Mouse (Mus musculus): ENCODE results near the gene Susd1. TPM values are rescaled to one million over a fixed set of nuclear protein-coding genes. Genes with fewer than 3 reads are reported as not detected.

The Susd1 gene
- polyA plus RNA-seq, 2 experiments, result 5.8 to 18.1 TPM

DNA sequence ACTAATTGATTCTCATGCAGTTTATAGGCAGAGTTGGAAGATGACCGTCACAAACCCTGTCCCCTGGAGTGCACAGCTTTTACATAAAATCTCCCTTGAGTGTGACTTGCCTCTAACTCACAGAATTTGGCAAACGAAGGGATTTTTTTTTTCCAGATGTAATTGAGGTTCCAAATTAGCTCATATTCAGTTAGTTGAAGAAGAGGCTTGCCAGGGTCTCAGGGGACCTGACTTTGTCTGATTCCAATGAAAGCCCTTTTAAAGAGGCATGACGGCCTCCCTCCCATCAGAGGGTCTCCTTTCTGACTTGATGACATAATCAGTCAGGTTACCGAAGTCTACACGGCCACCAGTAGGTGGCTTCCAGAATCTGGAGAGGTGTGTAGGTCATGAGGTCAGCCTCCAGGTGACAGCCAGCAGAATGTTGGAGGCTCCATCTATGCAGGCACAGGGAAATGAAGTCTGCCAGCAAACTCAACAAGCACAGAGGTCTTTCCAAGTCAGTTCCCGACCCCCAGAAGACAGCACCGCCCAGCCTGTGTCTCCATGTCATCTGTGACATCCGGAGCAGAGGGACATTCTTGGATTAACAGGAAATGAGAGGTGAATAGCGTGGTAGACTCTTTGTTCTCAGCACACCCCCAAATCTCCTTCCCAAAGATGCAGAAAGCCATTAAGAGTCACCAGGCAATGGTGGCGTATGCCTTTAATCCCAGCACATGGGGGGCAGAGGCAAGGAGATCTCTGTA lies 130.4 kb downstream of the Susd1 start:
- no peaks in the 10 kb centered on the region for H3K9me3 ChIP-seq (ENCODE audit: control insufficient read depth, low read length)
- WGBS (ENCODE audit: insufficient replicate concordance), result 75% methylated on average over 10 of the region's 10 CpGs
- no peak overlapping the region for H3K9ac ChIP-seq (replicated peaks)
- TF ChIP-seq EP300 (IDR thresholded peaks at IDR 0.05; ENCODE audit: low read depth) (no peak), CTCF (IDR thresholded peaks at IDR 0.05; ENCODE audit: low read depth) (no peak)
- H3K4me2 ChIP-seq (ENCODE audit: low read depth), result no peak overlapping the region
- no peak overlapping the region for H3K27ac ChIP-seq
- no peaks in the 10 kb centered on the region for H3K27me3 ChIP-seq (ENCODE audit: control insufficient read depth, insufficient read depth, low read length)
- DNase-seq (ENCODE audit: low read depth in 3 of 3, low spot score in 3 of 3), result no peak
- no peaks in the 10 kb centered on the region for H3K4me1 ChIP-seq (replicated peaks; ENCODE audit: control insufficient read depth in 2 of 2, insufficient read depth in 2 of 2, low read length in 1 of 2)
- H3K4me3 ChIP-seq (ENCODE audit: insufficient read depth in 1 of 2, low read depth in 2 of 2, low read length in 2 of 2), result no peak overlapping the region
- H3K36me3 ChIP-seq (replicated peaks; ENCODE audit: control insufficient read depth, insufficient read depth, low read depth), result no peaks in the 10 kb centered on the region
- ATAC-seq (ENCODE audit: insufficient read depth), result no peak

DNA sequence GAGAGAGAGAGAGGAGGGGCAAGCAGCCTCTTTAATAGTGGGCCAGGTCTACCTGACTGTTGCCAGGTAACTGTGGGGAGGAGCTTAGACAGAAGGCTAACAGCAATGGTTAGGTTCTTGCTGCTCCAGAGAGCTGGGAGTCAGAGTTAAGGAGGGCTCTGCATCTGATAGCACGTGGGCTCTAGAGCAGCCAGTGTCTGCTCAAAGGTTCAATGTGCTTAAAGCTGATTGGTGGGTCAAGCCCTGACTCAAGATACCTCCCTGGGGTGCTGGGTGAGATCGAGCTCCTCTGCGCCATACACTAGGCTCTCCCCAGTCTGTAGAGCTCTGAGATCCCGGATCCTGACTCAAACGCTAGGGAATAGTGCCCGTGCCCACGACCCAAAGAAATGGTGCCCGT lies 136.0 kb downstream of the Susd1 start:
- DNase-seq (ENCODE audit: low read depth in 3 of 3, low spot score in 3 of 3), result no peak
- no peak for TF ChIP-seq CTCF (IDR thresholded peaks at IDR 0.05; ENCODE audit: low read depth)
- no peak for TF ChIP-seq EP300 (IDR thresholded peaks at IDR 0.05; ENCODE audit: low read depth)
- no peaks in the 10 kb centered on the region for H3K9me3 ChIP-seq (ENCODE audit: control insufficient read depth, low read length)
- no peak overlapping the region for H3K27ac ChIP-seq
- H3K4me3 ChIP-seq (ENCODE audit: insufficient read depth in 1 of 2, low read depth in 2 of 2, low read length in 2 of 2), result no peak overlapping the region
- H3K27me3 ChIP-seq (ENCODE audit: control insufficient read depth, insufficient read depth, low read length), result no peaks in the 10 kb centered on the region
- no peak overlapping the region for H3K9ac ChIP-seq (replicated peaks)
- no peak overlapping the region for H3K4me2 ChIP-seq (ENCODE audit: low read depth)
- no peaks in the 10 kb centered on the region for H3K36me3 ChIP-seq (replicated peaks; ENCODE audit: control insufficient read depth, insufficient read depth, low read depth)
- no peaks in the 10 kb centered on the region for H3K4me1 ChIP-seq (replicated peaks; ENCODE audit: control insufficient read depth in 2 of 2, insufficient read depth in 2 of 2, low read length in 1 of 2)
- 77% methylated on average over 8 of the region's 8 CpGs for WGBS (ENCODE audit: insufficient replicate concordance)
- no peak for ATAC-seq (ENCODE audit: insufficient read depth)

DNA sequence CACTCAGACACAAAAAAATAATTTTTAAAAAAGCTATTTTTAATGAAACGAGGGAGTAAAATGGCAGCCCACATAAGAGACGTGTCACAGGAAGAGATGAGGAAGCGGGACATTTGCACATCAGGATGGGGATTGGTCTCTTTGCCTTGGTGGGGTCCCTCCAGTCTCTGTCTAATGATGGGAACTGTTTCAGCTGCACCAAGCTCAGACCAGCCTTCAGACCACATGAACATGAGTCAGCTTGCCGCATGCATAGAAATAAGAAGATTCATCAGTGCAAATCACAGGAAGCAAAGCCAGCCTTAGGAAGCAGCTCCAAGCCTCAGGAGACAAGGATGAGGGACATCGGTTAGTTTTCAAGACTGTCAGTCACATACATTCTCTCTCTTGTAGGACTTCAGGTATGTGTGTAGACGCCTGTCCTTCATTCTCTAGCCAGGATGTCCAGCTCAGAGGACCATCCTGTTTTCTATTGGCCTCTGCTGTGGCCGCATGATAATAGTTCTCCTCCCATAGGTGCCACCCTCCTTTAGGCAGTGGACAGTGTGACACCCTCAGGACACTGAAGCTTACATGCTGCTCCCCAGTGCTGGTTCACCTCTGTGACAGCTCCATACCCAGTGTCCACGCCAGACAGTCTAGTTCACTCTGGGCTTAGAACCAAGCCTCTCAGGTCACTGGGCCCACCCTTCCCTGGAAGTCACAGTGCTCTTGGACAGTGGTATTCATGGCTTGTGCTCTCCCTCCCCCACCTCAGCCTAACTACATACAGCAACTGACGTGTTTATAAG lies 137.2 kb downstream of the Susd1 start:
- WGBS (ENCODE audit: insufficient replicate concordance), result 67% methylated on average over 9 of the region's 9 CpGs
- no peak for ATAC-seq (ENCODE audit: insufficient read depth)
- H3K4me1 ChIP-seq (replicated peaks; ENCODE audit: control insufficient read depth in 2 of 2, insufficient read depth in 2 of 2, low read length in 1 of 2), result no peaks in the 10 kb centered on the region
- H3K9ac ChIP-seq (replicated peaks), result no peak overlapping the region
- TF ChIP-seq EP300 (IDR thresholded peaks at IDR 0.05; ENCODE audit: low read depth), result no peak
- TF ChIP-seq CTCF (IDR thresholded peaks at IDR 0.05; ENCODE audit: low read depth), result no peak
- no peaks in the 10 kb centered on the region for H3K27me3 ChIP-seq (ENCODE audit: control insufficient read depth, insufficient read depth, low read length)
- no peak overlapping the region for H3K4me3 ChIP-seq (ENCODE audit: insufficient read depth in 1 of 2, low read depth in 2 of 2, low read length in 2 of 2)
- H3K4me2 ChIP-seq (ENCODE audit: low read depth), result no peak overlapping the region
- no peak for DNase-seq (ENCODE audit: low read depth in 3 of 3, low spot score in 3 of 3)
- H3K36me3 ChIP-seq (replicated peaks; ENCODE audit: control insufficient read depth, insufficient read depth, low read depth), result no peaks in the 10 kb centered on the region
- no peak overlapping the region for H3K27ac ChIP-seq
- no peaks in the 10 kb centered on the region for H3K9me3 ChIP-seq (ENCODE audit: control insufficient read depth, low read length)

DNA sequence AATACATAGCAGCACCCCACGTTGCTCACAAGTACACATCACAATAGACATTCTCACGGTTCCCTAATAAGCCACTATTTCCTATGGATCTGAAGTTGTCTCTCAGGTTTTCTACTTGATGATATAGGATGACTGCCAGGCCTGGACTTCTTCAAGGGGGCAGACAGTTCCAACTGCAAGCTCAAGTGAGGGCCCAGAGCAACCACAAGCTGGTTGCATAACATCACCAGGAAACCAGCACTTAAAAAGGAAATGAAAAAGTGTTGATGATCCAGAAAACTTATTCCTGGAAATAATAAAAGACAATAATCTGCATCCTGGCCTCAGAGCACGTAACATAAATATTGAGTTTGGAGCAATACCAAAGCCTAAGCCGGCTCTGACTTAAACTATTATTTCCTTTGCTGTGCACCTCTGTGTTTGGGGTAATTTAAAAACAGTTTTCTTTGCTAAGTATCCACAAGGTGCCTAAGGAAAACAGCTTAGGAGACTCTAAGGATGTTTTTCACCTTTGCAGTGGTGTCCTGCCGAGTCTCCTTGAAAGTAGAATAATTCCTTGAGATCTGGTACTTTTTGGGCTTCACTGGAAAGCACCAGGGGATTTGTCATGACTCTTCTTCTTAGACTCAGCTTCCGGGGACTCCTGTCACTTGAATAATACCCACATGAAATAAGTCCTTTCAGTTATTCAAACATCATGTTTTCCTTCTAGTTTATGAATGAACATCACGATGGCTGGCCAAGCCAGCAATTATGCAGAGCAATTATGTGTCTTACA lies 139.5 kb downstream of the Susd1 start:
- Histone ChIP-seq H3K4me3 (ENCODE audit: insufficient read depth in 1 of 2, low read depth in 2 of 2, low read length in 2 of 2) (no peak overlapping the region), H3K9ac (replicated peaks) (no peak overlapping the region), H3K9me3 (ENCODE audit: control insufficient read depth, low read length) (no peaks in the 10 kb centered on the region), H3K4me2 (ENCODE audit: low read depth) (no peak overlapping the region), H3K36me3 (replicated peaks; ENCODE audit: control insufficient read depth, insufficient read depth, low read depth) (no peaks in the 10 kb centered on the region), H3K27me3 (ENCODE audit: control insufficient read depth, insufficient read depth, low read length) (no peaks in the 10 kb centered on the region), H3K4me1 (replicated peaks; ENCODE audit: control insufficient read depth in 2 of 2, insufficient read depth in 2 of 2, low read length in 1 of 2) (peaks cover 0 to 4% of the 10 kb centered on the region in 2 experiments; a peak in 3 of 4 replicates), H3K27ac (no peak overlapping the region)
- no peak for TF ChIP-seq EP300 (IDR thresholded peaks at IDR 0.05; ENCODE audit: low read depth)
- TF ChIP-seq CTCF (IDR thresholded peaks at IDR 0.05; ENCODE audit: low read depth), result no peak
- no peak for ATAC-seq (ENCODE audit: insufficient read depth)
- no peak for DNase-seq (ENCODE audit: low read depth in 3 of 3, low spot score in 3 of 3)
- WGBS (ENCODE audit: insufficient replicate concordance), result 56% methylated on average over 7 of the region's 7 CpGs

Measured in liver, embryonic 14.5 days (tissue).